Mouse (Mus musculus): ENCODE results near the gene Gm2115. TPM values are rescaled to one million over a fixed set of nuclear protein-coding genes. Genes with fewer than 3 reads are reported as not detected.

Gene Gm2115
- total RNA-seq, 2 experiments from 2014 or later = 81.9 to 98.1 TPM

GRCm38 (mm10) chr7:84585086-84585485, 56.3 kb downstream of the Gm2115 start:
- no peak for DNase-seq (ENCODE audit: extremely low spot score in 1 of 2, low spot score in 1 of 2)

GRCm38 (mm10) chr7:84586360-84587100, 57.8 kb downstream of the Gm2115 start:
- no peak for DNase-seq (ENCODE audit: extremely low spot score in 1 of 2, low spot score in 1 of 2)

GRCm38 (mm10) chr7:84587101-84587783, 58.5 kb downstream of the Gm2115 start:
- DNase-seq (ENCODE audit: extremely low spot score in 1 of 2, low spot score in 1 of 2) = no peak

GRCm38 (mm10) chr7:84590622-84591021, 61.9 kb downstream of the Gm2115 start:
- DNase-seq (ENCODE audit: extremely low spot score in 1 of 2, low spot score in 1 of 2) = no peak

- no peak for DNase-seq (ENCODE audit: extremely low spot score in 1 of 2, low spot score in 1 of 2)
Observed at GRCm38 (mm10) chr7:84591347-84591746, 62.6 kb downstream of the Gm2115 start.

GRCm38 (mm10) chr7:84594087-84594916, 65.5 kb downstream of the Gm2115 start:
- DNase-seq (ENCODE audit: extremely low spot score in 1 of 2, low spot score in 1 of 2) = no peak

GRCm38 (mm10) chr7:84594917-84595303, 66.2 kb downstream of the Gm2115 start:
- no peak for DNase-seq (ENCODE audit: extremely low spot score in 1 of 2, low spot score in 1 of 2)

- DNase-seq (ENCODE audit: extremely low spot score in 1 of 2, low spot score in 1 of 2) = no peak
Observed at GRCm38 (mm10) chr7:84596002-84596401, 67.2 kb downstream of the Gm2115 start.

- DNase-seq (ENCODE audit: extremely low spot score in 1 of 2, low spot score in 1 of 2) = peak in 1 of 2 experiments; percentile 2
Observed at GRCm38 (mm10) chr7:84596633-84597032, 67.9 kb downstream of the Gm2115 start.

- no peak for DNase-seq (ENCODE audit: extremely low spot score in 1 of 2, low spot score in 1 of 2)
Observed at GRCm38 (mm10) chr7:84600631-84601030, 71.9 kb downstream of the Gm2115 start.

- DNase-seq (ENCODE audit: extremely low spot score in 1 of 2, low spot score in 1 of 2) = no peak
Observed at GRCm38 (mm10) chr7:84601331-84601730, 72.6 kb downstream of the Gm2115 start.

- DNase-seq (ENCODE audit: extremely low spot score in 1 of 2, low spot score in 1 of 2) = no peak
Observed at GRCm38 (mm10) chr7:84604501-84604900, 75.7 kb downstream of the Gm2115 start.

GRCm38 (mm10) chr7:84605033-84605687, 76.4 kb downstream of the Gm2115 start:
- no peak for DNase-seq (ENCODE audit: extremely low spot score in 1 of 2, low spot score in 1 of 2)

GRCm38 (mm10) chr7:84605704-84606292, 77.0 kb downstream of the Gm2115 start:
- DNase-seq (ENCODE audit: extremely low spot score in 1 of 2, low spot score in 1 of 2) = peak; percentile 58

- DNase-seq (ENCODE audit: extremely low spot score in 1 of 2, low spot score in 1 of 2) = no peak
Observed at GRCm38 (mm10) chr7:84606293-84606749, 77.6 kb downstream of the Gm2115 start, which contains the start of gene Fah. Gene Fah, minus strand, starts transcription at chr7:84606722.

GRCm38 (mm10) chr7:84611609-84612008, 82.9 kb downstream of the Gm2115 start:
- DNase-seq (ENCODE audit: extremely low spot score in 1 of 2, low spot score in 1 of 2) = no peak

GRCm38 (mm10) chr7:84612445-84612844, 83.7 kb downstream of the Gm2115 start:
- no peak for DNase-seq (ENCODE audit: extremely low spot score in 1 of 2, low spot score in 1 of 2)

GRCm38 (mm10) chr7:84618951-84619350, 90.2 kb downstream of the Gm2115 start:
- no peak for DNase-seq (ENCODE audit: extremely low spot score in 1 of 2, low spot score in 1 of 2)

GRCm38 (mm10) chr7:84620956-84621355, 92.2 kb downstream of the Gm2115 start:
- no peak for DNase-seq (ENCODE audit: extremely low spot score in 1 of 2, low spot score in 1 of 2)

- no peak for DNase-seq (ENCODE audit: extremely low spot score in 1 of 2, low spot score in 1 of 2)
Observed at GRCm38 (mm10) chr7:84623718-84624117, 95.0 kb downstream of the Gm2115 start.
